Mouse (Mus musculus) stomach, embryonic 14.5 days (tissue): ENCODE results near the gene Klc1. TPM values are rescaled to one million over a fixed set of nuclear protein-coding genes. Genes with fewer than 3 reads are reported as not detected.
A peak's percentile ranks its signal among the peaks of the same experiment; 100 is the strongest.

Experiments used
- ATAC-seq: fragments of 200-750 bp; cut with Nextera tagmentation; 2 replicates; pipeline ENCODE4 v1.8.0; 2017; ENCODE audit warnings: low read depth, moderate TSS enrichment; ENCODE audit not compliant: insufficient number of reproducible peaks, insufficient read depth, low FRiP score
- H3K27ac ChIP-seq: fragments of 300-500 bp; sonication (generic); 2 replicates; pipeline ENCODE4 v1.5.1; 2014; ENCODE audit warnings: mild to moderate bottlenecking, low read length, moderate library complexity, mixed read lengths
- H3K27me3 ChIP-seq: fragments of 300-500 bp; sonication (generic); 2 replicates; pipeline ENCODE4 v1.6.1; 2014; ENCODE audit warnings: low read length, control low read depth, mixed read lengths; ENCODE audit not compliant: control insufficient read depth, insufficient read depth
- H3K36me3 ChIP-seq: fragments of 300-500 bp; sonication (generic); 2 replicates; pipeline ENCODE4 v1.6.1; 2014; ENCODE audit warnings: mild to moderate bottlenecking, control low read depth, low read length, moderate library complexity, mixed read lengths; ENCODE audit not compliant: control insufficient read depth, insufficient read depth
- H3K4me1 ChIP-seq: fragments of 300-500 bp; sonication (generic); 2 replicates; pipeline ENCODE4 v1.6.1; 2014; ENCODE audit warnings: low read length, control low read depth, mixed read lengths; ENCODE audit not compliant: control insufficient read depth, insufficient read depth
- H3K4me2 ChIP-seq: fragments of 300-500 bp; sonication (generic); replicated peaks from 2 replicates; pipeline ENCODE4 v1.6.1; 2014; ENCODE audit warnings: low read depth, low read length, control low read depth
- H3K4me3 ChIP-seq: fragments of 300-500 bp; sonication (generic); 2 replicates; pipeline ENCODE4 v1.5.1; 2014; ENCODE audit warnings: low read depth, low read length, control low read depth
- H3K9ac ChIP-seq: fragments of 300-500 bp; sonication (generic); replicated peaks from 2 replicates; pipeline ENCODE4 v1.6.1; 2014; ENCODE audit warnings: low read depth, mild to moderate bottlenecking, control low read depth, low read length, moderate library complexity, mixed read lengths
- H3K9me3 ChIP-seq: fragments of 300-500 bp; sonication (generic); 2 replicates; pipeline ENCODE4 v1.6.1; 2016; ENCODE audit warnings: low read depth, low read length, control low read depth; ENCODE audit not compliant: control insufficient read depth
- WGBS: fragments of 180-500 bp; shearing (Covaris S2); extraction: QIAGEN DNeasy Blood & Tissue Kit; methylation state at CpG from one replicate; pipeline ENCODE4 v1.1.7; 2014; 5-methylcytosine and 5-hydroxymethylcytosine counted together
- polyA plus RNA-seq: library from polyadenylated mRNA; unstranded; fragments of >200 nt; fragmentation: Nextera tagmentation; extraction: Ambion mirVana; gene quantifications from 2 replicates; pipeline ENCODE4 v1.2.1, GENCODE M21; 2014

The Klc1 gene
- polyA plus RNA-seq, 1 experiment from 2014 or later, result 120 TPM

GRCm38 (mm10) chr12:111759176-111760061, 770 bp downstream of the Klc1 start:
- 1% methylated on average over 35 of the region's 35 CpGs for WGBS
- H3K27me3 ChIP-seq, result no peaks in the 10 kb centered on the region
- no peaks in the 10 kb centered on the region for H3K9me3 ChIP-seq
- H3K4me1 ChIP-seq, result peaks cover 22% of the 10 kb centered on the region
- H3K27ac ChIP-seq, result peak overlapping the region; percentile 85
- H3K4me3 ChIP-seq, result peak overlapping the region; percentile 91
- peak overlapping the region; percentile 98 for H3K4me2 ChIP-seq
- H3K9ac ChIP-seq, result peak overlapping the region; percentile 97
- no peaks in the 10 kb centered on the region; the same call in 1 of the 2 replicates for H3K36me3 ChIP-seq
- peak; percentile 29; the same call in 1 of the 2 replicates for ATAC-seq

GRCm38 (mm10) chr12:111760306-111760908, 1.8 kb downstream of the Klc1 start:
- no peaks in the 10 kb centered on the region for H3K27me3 ChIP-seq
- H3K4me2 ChIP-seq, result peak overlapping the region; percentile 98
- no peak overlapping the region; the same call in 1 of the 2 replicates for H3K9ac ChIP-seq
- WGBS, result 57% methylated on average over 7 of the region's 7 CpGs
- ATAC-seq, result no peak
- no peaks in the 10 kb centered on the region for H3K9me3 ChIP-seq
- peak overlapping the region; percentile 91 for H3K4me3 ChIP-seq
- H3K4me1 ChIP-seq, result peaks cover 22% of the 10 kb centered on the region
- no peak overlapping the region; the same call in 1 of the 2 replicates for H3K27ac ChIP-seq
- no peaks in the 10 kb centered on the region; the same call in 1 of the 2 replicates for H3K36me3 ChIP-seq

GRCm38 (mm10) chr12:111762620-111763280, 4.1 kb downstream of the Klc1 start:
- 92% methylated on average over 13 of the region's 13 CpGs for WGBS
- Histone ChIP-seq H3K27ac (no peak overlapping the region), H3K4me1 (peaks cover 29% of the 10 kb centered on the region), H3K27me3 (no peaks in the 10 kb centered on the region), H3K9ac (no peak overlapping the region), H3K4me3 (no peak overlapping the region), H3K36me3 (no peaks in the 10 kb centered on the region; the same call in 1 of the 2 replicates), H3K4me2 (no peak overlapping the region), H3K9me3 (no peaks in the 10 kb centered on the region)
- no peak for ATAC-seq

GRCm38 (mm10) chr12:111766313-111767236, 7.9 kb downstream of the Klc1 start:
- no peaks in the 10 kb centered on the region; the same call in 1 of the 2 replicates for H3K36me3 ChIP-seq
- no peaks in the 10 kb centered on the region for H3K9me3 ChIP-seq
- ATAC-seq, result no peak
- no peak overlapping the region for H3K4me3 ChIP-seq
- H3K4me2 ChIP-seq, result no peak overlapping the region
- H3K4me1 ChIP-seq, result peaks cover 18% of the 10 kb centered on the region
- no peaks in the 10 kb centered on the region for H3K27me3 ChIP-seq
- H3K9ac ChIP-seq, result no peak overlapping the region
- WGBS, result 59% methylated on average over 16 of the region's 16 CpGs
- no peak overlapping the region for H3K27ac ChIP-seq

DNA sequence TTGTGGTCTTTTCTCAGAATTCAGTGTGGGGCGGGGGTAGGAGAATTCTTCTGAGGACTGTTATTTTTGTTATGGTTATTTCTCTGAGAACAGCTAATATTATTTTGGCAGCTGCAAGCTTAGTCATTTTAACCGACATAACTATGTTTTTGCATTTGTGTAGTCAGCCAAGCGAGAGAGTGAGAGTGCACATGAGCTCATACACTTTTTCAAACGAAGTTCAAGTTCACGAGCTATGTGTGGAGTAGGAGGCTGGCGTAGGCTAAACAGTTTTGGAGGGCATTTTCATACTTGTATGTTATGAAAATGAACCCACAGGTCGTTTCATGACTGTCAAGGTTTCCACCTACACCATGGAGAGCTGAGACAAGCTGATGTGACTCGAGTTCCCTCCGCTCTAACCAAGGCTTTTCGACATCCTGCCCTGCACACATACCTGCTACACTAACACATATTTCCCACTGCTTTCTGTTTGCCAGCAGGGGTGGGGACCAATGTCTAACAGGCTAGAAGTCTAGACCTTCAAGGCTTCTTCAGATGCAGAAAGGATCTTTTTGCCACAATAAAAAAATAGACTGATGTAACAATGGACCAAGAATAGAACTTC, 9.8 kb downstream of the Klc1 start:
- H3K36me3 ChIP-seq, result peaks cover 13% of the 10 kb centered on the region
- no peak overlapping the region for H3K27ac ChIP-seq
- no peaks in the 10 kb centered on the region for H3K9me3 ChIP-seq
- ATAC-seq, result no peak
- peaks cover 18% of the 10 kb centered on the region for H3K4me1 ChIP-seq
- no peak overlapping the region for H3K4me3 ChIP-seq
- WGBS, result 90% methylated on average over 10 of the region's 10 CpGs
- H3K4me2 ChIP-seq, result no peak overlapping the region
- H3K27me3 ChIP-seq, result no peaks in the 10 kb centered on the region
- H3K9ac ChIP-seq, result no peak overlapping the region

DNA sequence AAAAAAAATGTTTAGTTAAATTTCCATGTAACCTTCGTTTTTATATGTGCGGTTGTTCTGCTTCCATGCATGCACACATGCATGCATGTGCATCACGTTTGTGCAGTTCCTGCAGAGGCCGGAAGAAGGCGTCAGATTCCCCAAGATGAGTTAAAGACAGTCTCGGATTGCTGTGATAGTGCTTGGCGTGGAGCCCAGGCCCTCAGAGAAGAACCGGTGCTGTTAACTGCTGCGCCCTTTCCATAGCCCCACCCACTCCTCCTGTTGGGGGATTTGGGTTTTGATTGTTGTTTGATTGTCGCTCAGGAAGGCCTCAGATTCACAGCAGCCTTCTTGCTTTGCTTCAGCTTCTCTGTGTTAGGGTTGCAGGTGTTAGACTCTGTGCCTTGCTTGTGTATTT, 10.7 kb downstream of the Klc1 start:
- H3K4me3 ChIP-seq, result no peak overlapping the region
- no peaks in the 10 kb centered on the region for H3K27me3 ChIP-seq
- no peak overlapping the region for H3K4me2 ChIP-seq
- ATAC-seq, result peak; percentile 44; the same call in 1 of the 2 replicates
- peaks cover 21% of the 10 kb centered on the region for H3K36me3 ChIP-seq
- no peak overlapping the region for H3K9ac ChIP-seq
- peak overlapping the region; percentile 78; the same call in 1 of the 2 replicates for H3K27ac ChIP-seq
- 28% methylated on average over 10 of the region's 10 CpGs for WGBS
- no peaks in the 10 kb centered on the region for H3K9me3 ChIP-seq
- H3K4me1 ChIP-seq, result peaks cover 18% of the 10 kb centered on the region

DNA sequence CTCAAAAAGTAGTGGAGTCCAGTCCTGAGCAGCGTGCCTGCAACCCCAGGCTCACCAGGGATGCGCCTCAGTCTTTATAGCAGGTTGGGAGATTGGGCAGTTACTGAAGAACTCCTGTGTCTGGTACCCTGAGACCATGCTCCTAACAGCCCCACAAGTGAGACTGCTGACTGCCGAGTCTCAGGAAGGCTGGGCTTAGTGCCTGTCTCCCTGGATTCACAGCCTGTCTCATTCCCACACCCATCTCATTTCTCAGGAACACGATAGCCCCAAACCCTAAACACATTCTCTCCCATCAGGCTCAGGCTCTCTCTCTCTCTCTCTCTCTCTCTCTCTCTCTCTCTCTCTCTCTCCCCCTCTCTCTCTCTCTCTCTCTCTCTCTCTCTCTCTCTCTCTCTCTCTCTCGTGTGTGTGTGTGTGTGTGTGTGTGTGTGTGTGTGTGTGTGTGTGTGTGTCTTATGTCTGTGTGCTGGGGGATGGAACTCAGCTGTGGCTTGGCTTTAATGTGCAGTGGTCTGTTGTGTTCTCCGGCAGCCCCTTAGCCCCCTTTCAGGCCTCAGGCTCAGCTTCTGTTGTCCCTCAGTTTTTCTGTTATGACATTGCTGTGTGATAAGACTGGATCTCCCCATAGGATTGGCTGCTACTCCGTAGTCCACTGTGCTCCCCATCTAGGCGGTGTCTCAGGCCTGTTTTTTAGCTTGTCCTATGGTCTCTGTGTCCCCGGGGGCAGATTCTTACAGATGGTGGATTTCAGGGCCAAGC, 11.3 kb downstream of the Klc1 start:
- H3K9me3 ChIP-seq, result no peaks in the 10 kb centered on the region
- H3K9ac ChIP-seq, result no peak overlapping the region
- peaks cover 18% of the 10 kb centered on the region for H3K4me1 ChIP-seq
- H3K27me3 ChIP-seq, result no peaks in the 10 kb centered on the region
- H3K36me3 ChIP-seq, result peaks cover 28% of the 10 kb centered on the region
- H3K27ac ChIP-seq, result peak overlapping the region; percentile 78; the same call in 1 of the 2 replicates
- H3K4me2 ChIP-seq, result no peak overlapping the region
- 53% methylated on average over 9 of the region's 9 CpGs for WGBS
- H3K4me3 ChIP-seq, result no peak overlapping the region
- ATAC-seq, result peak; percentile 63; the same call in 1 of the 2 replicates
